Mouse (Mus musculus) adrenal gland, postnatal 10 days (tissue): Measurements from ENCODE around the gene Adgrb2. TPM values are rescaled to one million over a fixed set of nuclear protein-coding genes. Genes with fewer than 3 reads are reported as not detected.
A peak's percentile ranks its signal among the peaks of the same experiment; 100 is the strongest.

Source experiments
- DNase-seq: peaks from one replicate; pipeline ENCODE4 v3.0.0; 2021; ENCODE audit warnings: mixed read lengths
- long read RNA-seq, 2 experiments: library from polyadenylated mRNA; stranded (forward); transcript quantifications; one replicate each; pipeline ENCODE4 v2.0.0; 2021
- total RNA-seq, 2 experiments: library from RNA; stranded (reverse); gene quantifications; 2 replicates each; pipeline ENCODE4 v1.2.3; 2021

The Adgrb2 gene
- 10 to 100 TPM; 13.4 to 16.4 TPM for total RNA-seq
- long read RNA-seq, experiment 1, full-length matches to known transcripts = 1 of 22 reads
- long read RNA-seq, experiment 1, partial matches to known transcripts = 16 of 22 reads
- long read RNA-seq, experiment 1, other reads (novel, unspliced or antisense) = 5 of 22 reads
- long read RNA-seq, experiment 2, full-length matches to known transcripts = 2 of 7 reads
- long read RNA-seq, experiment 2, partial matches to known transcripts = 2 of 7 reads
- long read RNA-seq, experiment 2, other reads (novel, unspliced or antisense) = 3 of 7 reads

DNA sequence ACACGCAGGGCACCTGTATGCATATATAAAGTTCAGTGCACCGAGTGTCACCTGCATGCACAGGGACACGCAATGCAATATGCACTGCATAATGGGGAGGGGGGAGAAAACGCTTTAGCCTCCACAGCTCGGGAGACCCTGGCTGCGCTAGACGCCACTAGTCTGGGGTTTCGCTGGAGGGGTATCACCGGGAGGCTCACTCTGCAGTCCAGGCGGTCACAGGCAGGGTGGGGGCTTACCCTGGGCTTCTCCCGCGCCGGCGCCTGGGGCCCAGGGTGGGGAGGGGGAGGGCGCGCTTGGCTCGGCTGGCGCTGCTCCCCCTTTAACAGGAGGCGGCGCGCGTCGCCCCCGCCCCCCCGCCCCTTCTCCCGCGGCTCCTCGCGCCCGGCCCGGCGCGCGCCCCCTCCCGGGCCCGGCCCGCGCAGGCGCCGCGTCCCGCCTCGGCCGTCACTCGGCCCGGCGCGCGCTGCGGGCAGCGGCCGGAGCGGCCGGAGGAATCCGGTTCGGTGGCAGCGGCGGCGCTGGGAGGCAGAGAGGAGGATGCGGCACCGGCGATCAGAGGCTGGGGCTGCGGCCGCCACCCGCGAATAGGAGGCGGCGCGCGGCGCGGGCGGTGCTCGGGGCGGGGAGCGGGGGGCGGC lies at the start of gene Adgrb2:
Gene Adgrb2 (plus strand): TSS at position 450 of the 641 bp plus-strand sequence.
- DNase-seq = peak; percentile 55

GRCm38 (mm10) chr4:129951359-129951821 lies 33.3 kb upstream of the Adgrb2 start:
- DNase-seq = peak; percentile 74

GRCm38 (mm10) chr4:129952241-129952810 lies 32.3 kb upstream of the Adgrb2 start:
- DNase-seq = no peak

GRCm38 (mm10) chr4:129954527-129954926 lies 30.1 kb upstream of the Adgrb2 start:
- no peak for DNase-seq

GRCm38 (mm10) chr4:129960180-129960944 lies 24.3 kb upstream of the Adgrb2 start:
- DNase-seq = peak; percentile 80

DNA sequence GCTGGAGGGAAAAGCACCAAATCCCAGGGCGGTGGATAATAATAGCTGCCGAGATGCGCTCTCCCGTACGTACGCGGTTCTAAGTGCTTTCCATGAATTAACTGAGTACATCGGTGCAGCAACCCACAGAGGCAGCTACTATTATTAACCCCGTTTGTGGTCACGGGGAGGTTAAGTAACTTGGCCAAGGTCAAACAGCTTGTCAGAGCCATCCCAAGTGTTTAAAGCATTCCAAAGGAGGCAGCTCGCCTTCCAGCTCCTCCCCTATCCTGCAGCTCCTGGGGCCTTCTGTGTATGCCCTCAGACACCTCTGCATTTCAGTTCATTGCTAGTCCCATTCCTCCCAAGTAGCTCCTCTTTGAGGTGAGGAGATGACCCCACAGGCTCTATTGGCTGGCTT lies 19.4 kb upstream of the Adgrb2 start:
- DNase-seq = no peak

DNA sequence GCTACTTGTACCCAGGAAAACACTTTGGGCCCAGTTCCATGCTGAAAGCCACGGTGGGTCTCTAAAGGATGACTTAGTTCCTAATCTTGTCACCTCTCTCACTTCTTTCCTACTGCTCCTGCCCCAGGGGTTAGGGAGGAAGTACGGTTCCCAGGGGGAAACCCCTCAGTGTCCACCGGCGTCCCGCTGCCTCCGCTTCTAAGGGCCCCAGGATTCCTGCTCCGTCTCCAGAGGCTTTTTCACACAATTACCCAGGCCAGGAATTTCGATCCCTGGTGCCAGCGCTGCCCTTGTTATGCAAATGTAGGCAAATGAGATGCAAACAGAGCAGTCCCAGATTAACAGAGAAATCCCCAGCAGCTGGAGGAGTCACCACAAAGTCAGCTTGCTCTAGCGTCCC lies 18.5 kb upstream of the Adgrb2 start:
- DNase-seq = no peak

- DNase-seq = no peak
Measured at GRCm38 (mm10) chr4:129967024-129968014, 17.4 kb upstream of the Adgrb2 start.

- no peak for DNase-seq
Measured at GRCm38 (mm10) chr4:129970168-129970567, 14.5 kb upstream of the Adgrb2 start.

GRCm38 (mm10) chr4:129970861-129971260 lies 13.8 kb upstream of the Adgrb2 start:
- no peak for DNase-seq

DNA sequence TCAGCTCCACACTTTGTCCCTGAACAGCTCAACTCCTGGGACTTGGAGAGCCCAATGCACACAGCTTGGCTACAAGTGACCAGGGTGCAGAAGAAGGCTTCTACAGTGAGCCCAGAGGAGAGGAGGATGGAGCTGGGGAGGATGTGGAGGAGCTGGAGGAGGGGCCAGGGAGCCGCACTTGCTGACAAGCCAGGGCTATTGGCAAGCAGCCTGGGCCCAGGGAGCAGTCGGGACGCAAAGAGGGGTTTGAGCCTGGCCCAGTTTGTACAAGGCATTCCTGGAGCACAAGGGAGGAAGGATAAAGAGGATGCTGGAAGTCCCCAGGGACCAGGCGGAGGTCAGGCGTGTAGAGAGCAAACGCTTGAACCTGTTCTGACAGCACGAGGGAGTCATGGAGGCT lies 12.7 kb upstream of the Adgrb2 start:
- no peak for DNase-seq

DNA sequence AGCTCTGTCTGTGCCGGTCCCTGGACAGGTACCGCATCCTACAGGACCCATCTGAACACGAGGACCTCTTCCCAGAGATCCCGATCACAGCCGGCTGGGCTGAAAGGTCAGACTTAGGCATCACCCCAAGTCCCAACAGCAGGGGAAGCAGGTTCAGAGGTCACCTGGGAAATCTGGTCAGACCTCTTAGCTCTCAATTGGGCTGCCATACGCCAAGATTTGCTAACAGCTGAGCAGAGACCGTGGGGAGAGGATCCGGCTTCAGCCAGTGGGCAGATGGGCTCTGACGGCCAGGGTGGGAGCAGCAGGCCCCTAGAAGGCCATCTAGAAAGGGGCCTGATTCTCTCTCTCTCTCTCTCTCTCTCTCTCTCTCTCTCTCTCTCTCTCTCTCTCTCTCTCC lies 10.4 kb upstream of the Adgrb2 start:
- DNase-seq = no peak

- peak; percentile 67 for DNase-seq
Measured at GRCm38 (mm10) chr4:129977256-129977655, 7.4 kb upstream of the Adgrb2 start.

DNA sequence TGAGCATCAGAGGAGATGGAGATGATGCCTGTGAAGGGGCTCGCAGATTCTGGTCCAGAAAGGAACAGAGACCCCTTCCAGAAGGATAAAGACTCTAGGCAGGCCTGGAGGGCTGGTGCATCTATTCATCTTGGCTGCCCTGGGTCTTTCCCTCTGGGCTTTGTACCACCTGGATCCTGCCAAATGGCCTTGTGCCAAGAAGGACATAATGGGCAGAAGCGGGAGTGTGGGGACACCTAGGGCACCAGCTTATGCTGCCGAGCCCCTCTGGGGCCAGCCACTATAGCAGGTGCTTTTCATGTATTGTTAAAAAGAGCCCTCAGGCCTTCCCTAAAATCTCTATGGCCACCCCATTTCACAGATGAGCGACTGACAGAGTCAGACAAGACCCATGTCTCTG lies 6.4 kb upstream of the Adgrb2 start:
- DNase-seq = no peak

GRCm38 (mm10) chr4:129978930-129979329 lies 5.7 kb upstream of the Adgrb2 start:
- DNase-seq = no peak

DNA sequence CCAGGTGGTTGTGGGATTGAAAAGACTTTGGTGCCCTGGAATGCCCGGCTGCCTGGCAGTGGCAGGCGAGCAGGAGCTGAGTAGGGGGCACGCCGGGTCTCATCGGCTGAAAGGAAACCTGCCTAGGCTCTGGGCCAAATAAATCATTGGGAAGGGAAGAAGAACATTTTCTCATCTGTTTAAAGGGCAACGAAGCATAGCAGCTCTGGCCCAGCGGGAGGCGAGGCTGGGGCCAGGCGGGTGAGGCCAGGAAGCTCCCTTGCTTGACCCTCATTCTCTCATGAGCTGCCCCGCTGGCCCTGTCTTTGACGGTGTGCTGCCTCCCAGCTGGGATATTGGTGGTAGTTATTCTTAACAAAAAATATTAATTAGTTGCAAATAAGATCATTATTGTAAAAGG lies 3.0 kb upstream of the Adgrb2 start:
- no peak for DNase-seq

GRCm38 (mm10) chr4:129983046-129983445 lies 1.6 kb upstream of the Adgrb2 start:
- no peak for DNase-seq

- DNase-seq = peak; percentile 86
Measured at GRCm38 (mm10) chr4:129983764-129984420, 778 bp upstream of the Adgrb2 start.

GRCm38 (mm10) chr4:129985161-129985670 lies 546 bp downstream of the Adgrb2 start:
- peak; percentile 46 for DNase-seq

GRCm38 (mm10) chr4:129985671-129986441 lies 1.2 kb downstream of the Adgrb2 start:
- DNase-seq = peak; percentile 83
